Mouse (Mus musculus) brain, adult 10 weeks (tissue): ENCODE data around the gene Cryz. TPM values are rescaled to one million over a fixed set of nuclear protein-coding genes. Genes with fewer than 3 reads are reported as not detected.

Experiments used
- polyA plus RNA-seq: library from polyadenylated mRNA; stranded (reverse); fragments of 350-450 nt; fragmentation: Illumina TruSeq; extraction: RNeasy Lipid Tissue Mini Kit (QIAGEN cat#74804); gene quantifications from one replicate; pipeline ENCODE4 v1.2.3, GENCODE M21; 2015; ENCODE audit warnings: low read depth, low replicate concordance

The Cryz gene
- 21.6 TPM for polyA plus RNA-seq

DNA sequence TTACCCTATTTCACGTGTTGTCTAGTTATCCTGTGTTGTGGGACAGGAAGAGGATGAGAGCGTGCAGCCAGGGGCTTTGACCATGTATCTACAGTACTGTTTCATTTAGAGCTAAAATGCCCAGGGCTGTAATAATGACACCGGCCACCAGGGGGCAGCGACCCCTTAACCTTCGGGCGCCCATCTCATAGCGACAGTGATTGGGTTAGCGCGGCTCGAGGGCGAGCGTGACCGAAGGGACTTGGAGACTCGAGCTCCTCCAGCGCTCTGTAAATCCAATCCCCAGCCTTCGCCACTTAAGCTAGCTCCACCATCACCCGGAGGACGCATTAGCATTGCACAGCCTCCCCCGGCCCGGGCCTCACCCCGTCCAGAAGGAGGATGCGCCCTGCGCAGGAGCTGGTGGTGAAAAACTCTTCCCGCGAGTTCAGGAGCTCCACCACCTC, at the start of gene Cryz:
Cryz (plus strand) TSS at position 224 of the 446 bp plus-strand sequence.

DNA sequence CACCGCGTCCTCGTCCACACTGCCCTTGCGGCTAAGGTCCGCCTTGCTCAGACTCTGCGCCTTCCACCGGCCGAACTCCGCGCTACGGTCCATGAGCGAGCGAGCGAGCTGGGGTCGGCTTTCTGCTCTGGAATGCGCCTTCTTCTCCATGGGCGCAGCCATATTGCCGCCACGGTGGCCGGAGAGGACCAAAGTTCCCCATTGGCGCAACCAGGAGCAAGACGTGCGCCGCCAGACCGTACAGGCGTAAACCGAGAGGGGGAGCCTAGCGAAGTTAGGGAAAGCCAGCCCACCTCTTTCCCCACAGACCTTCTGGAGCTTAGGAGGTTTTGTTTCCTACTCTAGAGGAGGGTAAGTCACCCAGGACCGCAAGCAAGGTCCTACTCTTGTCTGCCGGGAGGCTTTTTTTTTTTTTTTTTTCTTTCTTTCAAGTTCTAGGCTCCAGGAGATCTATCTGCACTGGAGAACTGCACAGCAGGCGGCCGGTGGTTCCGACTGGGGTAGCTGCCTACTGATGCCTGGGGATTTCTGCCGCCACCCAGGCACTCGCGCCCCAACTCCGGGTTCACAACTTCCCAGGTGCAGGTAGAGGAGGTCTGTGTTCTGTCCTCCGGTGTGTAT, 533 bp downstream of the Cryz start, which contains the start of gene Tyw3:
Tyw3 (minus strand) TSS at position 171 of the 621 bp plus-strand sequence.

DNA sequence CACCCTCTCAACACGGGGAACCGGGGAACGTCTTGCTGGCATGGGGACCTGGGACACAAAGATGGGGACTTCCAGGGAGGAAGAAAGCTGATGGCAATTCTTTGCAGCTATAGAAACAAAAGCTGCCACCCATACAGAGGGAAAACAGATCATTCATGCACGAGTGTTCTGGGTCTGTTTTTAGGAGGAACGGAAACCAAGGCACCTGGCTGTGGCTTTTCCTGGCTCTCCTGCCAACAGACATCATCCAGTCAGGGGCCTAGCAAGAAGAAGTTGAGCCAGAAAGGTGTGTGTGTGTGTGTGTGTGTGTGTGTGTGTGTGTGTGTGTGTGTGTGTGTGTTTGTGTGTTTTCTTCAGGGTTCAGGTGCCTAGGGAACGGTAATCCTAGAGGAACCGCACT, 67.0 kb downstream of the Cryz start, which contains the start of gene Erich3:
Erich3 (plus strand) TSS at position 315 of the 400 bp plus-strand sequence.

Other genes with a start within 250 kb of the Cryz start
- gene Tyw3, start 393 bp downstream of the Cryz start, polyA plus RNA-seq, result 9.4 TPM
- gene Erich3, start 67.1 kb downstream of the Cryz start, polyA plus RNA-seq, result 11.4 TPM